In the genomic region with DNA sequence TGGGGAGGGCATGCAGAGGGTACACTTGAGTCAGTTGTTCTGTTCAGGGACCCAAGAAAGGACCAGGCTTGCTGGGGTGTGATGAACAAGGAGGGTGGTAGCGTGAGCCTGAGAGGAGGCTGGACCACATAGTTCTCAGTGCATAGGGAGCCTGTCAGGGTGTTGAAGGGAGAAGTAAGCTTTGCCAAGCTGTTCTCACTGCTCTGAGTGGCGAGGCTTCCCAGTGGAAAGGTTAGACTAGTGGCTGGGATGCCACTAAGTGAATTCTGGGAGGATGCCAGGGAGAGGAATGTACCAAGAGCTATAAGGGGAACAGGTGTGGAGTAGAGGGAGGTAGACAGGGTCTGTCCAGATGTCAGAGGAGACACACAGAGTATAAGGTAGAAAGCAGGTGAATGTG, we compare ENCODE assay signal across 27 mouse cellular contexts.
A peak's percentile ranks its signal among the peaks of the same experiment; 100 is the strongest.
DNase-seq lines count a peak whose midpoint lies in the region; ATAC-seq and TF ChIP-seq lines count a peak whose summit lies in the region.
"Had no signal": no experiment of that assay in that cellular context is flagged by ENCODE, and none has a peak within 500 bp of the region (broad histone marks: within the 10 kb centered on the region; RNA-seq: fewer than 3 reads in every experiment).

No protein-coding gene starts in this region.

- H3K79me2 ChIP-seq in CH12.LX (replicated peaks; ENCODE audit: control insufficient read depth, extremely low read depth, insufficient read depth, poor library complexity, severe bottlenecking) = no peaks in the 10 kb centered on the region

- H3K27me3 ChIP-seq in heart, embryonic 11.5 days (ENCODE audit: control insufficient read depth, insufficient read depth, low read length) = no peaks in the 10 kb centered on the region
- H3K27me3 ChIP-seq in heart, embryonic 10.5 days (ENCODE audit: insufficient read depth, poor library complexity, severe bottlenecking) = no peaks in the 10 kb centered on the region
- no peaks in the 10 kb centered on the region for H3K27me3 ChIP-seq in heart, postnatal 0 days (ENCODE audit: control insufficient read depth, insufficient read depth, low read length)
- no peaks in the 10 kb centered on the region for H3K27me3 ChIP-seq in limb, embryonic 15.5 days
- H3K27me3 ChIP-seq in limb, embryonic 10.5 days (ENCODE audit: low read depth, poor library complexity, severe bottlenecking) = no peaks in the 10 kb centered on the region
- H3K27me3 ChIP-seq in CH12.LX (replicated peaks) = no peaks in the 10 kb centered on the region
- H3K27me3 ChIP-seq: embryonic facial prominence, embryonic 13.5 days; forebrain, embryonic 12.5 days; forebrain, embryonic 15.5 days; hindbrain, embryonic 13.5 days; intestine, embryonic 15.5 days had no signal

- H3K9me3 ChIP-seq in heart, embryonic 11.5 days (replicated peaks; ENCODE audit: control insufficient read depth, low read length) = no peaks in the 10 kb centered on the region
- H3K9me3 ChIP-seq in heart, embryonic 10.5 days = no peaks in the 10 kb centered on the region
- H3K9me3 ChIP-seq in heart, postnatal 0 days (replicated peaks; ENCODE audit: control insufficient read depth, low read length) = no peaks in the 10 kb centered on the region
- no peaks in the 10 kb centered on the region for H3K9me3 ChIP-seq in limb, embryonic 15.5 days
- no peaks in the 10 kb centered on the region for H3K9me3 ChIP-seq in limb, embryonic 10.5 days (replicated peaks)
- no peaks in the 10 kb centered on the region for H3K9me3 ChIP-seq in CH12.LX (replicated peaks; ENCODE audit: low read length)
- H3K9me3 ChIP-seq: embryonic facial prominence, embryonic 10.5 days; embryonic facial prominence, embryonic 13.5 days; forebrain, embryonic 12.5 days; forebrain, embryonic 15.5 days; hindbrain, embryonic 10.5 days; hindbrain, embryonic 13.5 days; intestine, embryonic 15.5 days had no signal

- ATAC-seq in heart, embryonic 11.5 days (replicated peaks; ENCODE audit: insufficient number of reproducible peaks, low FRiP score, low TSS enrichment) = 0 out of 2 replicates have a peak, but pooled peaks have one; percentile 22
- ATAC-seq in heart, postnatal 0 days (ENCODE audit: insufficient read depth, low read depth) = peak; percentile 66
- 0 out of 2 replicates have a peak, but pooled peaks have one; percentile 40 for ATAC-seq in limb, embryonic 15.5 days (ENCODE audit: insufficient number of reproducible peaks, low FRiP score, low TSS enrichment, low read depth)
- ATAC-seq: forebrain, embryonic 15.5 days; hindbrain, embryonic 16.5 days; intestine, embryonic 15.5 days had no signal

- peaks cover 11% of the 10 kb centered on the region for H3K4me1 ChIP-seq in heart, embryonic 11.5 days (ENCODE audit: control insufficient read depth, insufficient read depth, low read length)
- H3K4me1 ChIP-seq in heart, embryonic 10.5 days = peaks cover 23% of the 10 kb centered on the region
- peaks cover 13% of the 10 kb centered on the region for H3K4me1 ChIP-seq in heart, postnatal 0 days (ENCODE audit: control insufficient read depth, insufficient read depth)
- H3K4me1 ChIP-seq in limb, embryonic 15.5 days = peaks cover 6% of the 10 kb centered on the region; the same call in 1 of the 2 replicates
- H3K4me1 ChIP-seq in limb, embryonic 10.5 days = peaks cover 13% of the 10 kb centered on the region
- H3K4me1 ChIP-seq in CH12.LX (ENCODE audit: control insufficient read depth in 1 of 2, insufficient read depth in 2 of 2) = no peaks in the 10 kb centered on the region
- H3K4me1 ChIP-seq: intestine, embryonic 15.5 days had no signal

- no peak for TF ChIP-seq RAD21 in CH12.LX (IDR thresholded peaks at IDR 0.05; ENCODE audit: low read depth, low read length)

- WGBS in heart, embryonic 11.5 days (ENCODE audit: insufficient replicate concordance) = 86% methylated on average over 2 of the region's 2 CpGs
- WGBS in heart, embryonic 10.5 days = 90% methylated on average over 2 of the region's 2 CpGs
- 48% methylated on average over 2 of the region's 2 CpGs for WGBS in heart, postnatal 0 days
- WGBS in limb, embryonic 15.5 days = 86% methylated on average over 2 of the region's 2 CpGs
- WGBS in limb, embryonic 10.5 days = 95% methylated on average over 2 of the region's 2 CpGs

- no peak for TF ChIP-seq POLR2A in CH12.LX (IDR thresholded peaks at IDR 0.05; ENCODE audit: low read depth, low read length)

- in situ Hi-C loops in CH12.LX (cut with MboI; ENCODE audit: low pct_ligation_motif_present, low pct_unique_long_range_greater_than_20kb, low sequenced_read_pairs) = no loop called here

- no peak overlapping the region for H3K4me3 ChIP-seq in heart, embryonic 11.5 days (ENCODE audit: low read depth, low read length)
- no peak overlapping the region for H3K4me3 ChIP-seq in heart, embryonic 10.5 days
- H3K4me3 ChIP-seq in heart, postnatal 0 days (ENCODE audit: low read depth, low read length) = no peak overlapping the region
- no peak overlapping the region for H3K4me3 ChIP-seq in limb, embryonic 15.5 days
- no peak overlapping the region for H3K4me3 ChIP-seq in limb, embryonic 10.5 days
- H3K4me3 ChIP-seq in CH12.LX (replicated peaks in 1 of 3; ENCODE audit: low read depth in 2 of 3, low read length in 2 of 3, poor library complexity in 1 of 3) = no peak overlapping the region
- H3K4me3 ChIP-seq: embryonic facial prominence, embryonic 10.5 days; embryonic facial prominence, embryonic 13.5 days; erythroblast, embryonic 14.5 days; forebrain, embryonic 12.5 days; forebrain, embryonic 15.5 days; heart, adult 2 months; hindbrain, embryonic 10.5 days; hindbrain, embryonic 13.5 days; intestine, embryonic 15.5 days had no signal

- no peak for TF ChIP-seq EP300 in heart, postnatal 0 days (IDR thresholded peaks at IDR 0.05; ENCODE audit: low read depth)
- TF ChIP-seq EP300 in CH12.LX (IDR thresholded peaks at IDR 0.05; ENCODE audit: low read length) = no peak

- DNase-seq in heart, embryonic 10.5 days (ENCODE audit: low spot score) = no peak
- peak; percentile 13 for DNase-seq in heart, postnatal 0 days (ENCODE audit: low spot score)
- no peak for DNase-seq in heart, postnatal 25 days (ENCODE audit: low spot score)
- DNase-seq in limb, embryonic 10.5 days (ENCODE audit: low spot score) = no peak
- DNase-seq in CH12.LX (ENCODE audit: extremely low read depth) = peak; percentile 11
- DNase-seq: adrenal gland, adult 2 months; adrenal gland, postnatal 25 days; B cell, adult 2 months; cerebellum, adult 11-12 months; cerebellum, adult 8-10 months; cerebellum, postnatal 10 days; cerebellum, postnatal 36 days; embryo, embryonic 11 days; gastrocnemius, postnatal 25 days; heart, adult 2 months; kidney, adult 11 months had no signal

- no peak for TF ChIP-seq CTCF in heart, postnatal 0 days (IDR thresholded peaks at IDR 0.05; ENCODE audit: low read depth)
- TF ChIP-seq CTCF in CH12.LX (conservative IDR thresholded peaks at IDR 0.05 in 1 of 2, IDR thresholded peaks at IDR 0.05 in 1 of 2; ENCODE audit: low read depth in 2 of 2, low read length in 2 of 2) = no peak

- H3K36me3 ChIP-seq in heart, embryonic 11.5 days (ENCODE audit: control insufficient read depth, insufficient read depth, low read length) = no peaks in the 10 kb centered on the region
- H3K36me3 ChIP-seq in heart, embryonic 10.5 days = peaks cover 13% of the 10 kb centered on the region; the same call in 1 of the 2 replicates
- H3K36me3 ChIP-seq in heart, postnatal 0 days (replicated peaks; ENCODE audit: control insufficient read depth, insufficient read depth, low read length) = no peaks in the 10 kb centered on the region
- peaks cover 14% of the 10 kb centered on the region for H3K36me3 ChIP-seq in limb, embryonic 15.5 days
- H3K36me3 ChIP-seq in limb, embryonic 10.5 days = peaks cover 37% of the 10 kb centered on the region
- H3K36me3 ChIP-seq in CH12.LX (replicated peaks in 1 of 2; ENCODE audit: control insufficient read depth in 1 of 2, insufficient read depth in 1 of 2, low read length in 1 of 2) = no peaks in the 10 kb centered on the region
- H3K36me3 ChIP-seq: intestine, embryonic 15.5 days had no signal

- no peak overlapping the region for H3K9ac ChIP-seq in heart, embryonic 11.5 days (ENCODE audit: low read depth, low read length)
- no peak overlapping the region for H3K9ac ChIP-seq in heart, postnatal 0 days (replicated peaks; ENCODE audit: low read depth, low read length)
- no peak overlapping the region for H3K9ac ChIP-seq in limb, embryonic 15.5 days
- no peak overlapping the region for H3K9ac ChIP-seq in CH12.LX (ENCODE audit: insufficient read depth, low read depth)
- H3K9ac ChIP-seq: embryonic facial prominence, embryonic 13.5 days; forebrain, embryonic 12.5 days; forebrain, embryonic 15.5 days; hindbrain, embryonic 13.5 days; intestine, embryonic 15.5 days had no signal

- H3K4me2 ChIP-seq in heart, embryonic 11.5 days = no peak overlapping the region
- no peak overlapping the region for H3K4me2 ChIP-seq in heart, postnatal 0 days (ENCODE audit: low read depth, low read length)
- H3K4me2 ChIP-seq in limb, embryonic 15.5 days = no peak overlapping the region
- no peak overlapping the region for H3K4me2 ChIP-seq in CH12.LX (ENCODE audit: insufficient read depth, low read depth, poor library complexity, severe bottlenecking)
- H3K4me2 ChIP-seq: embryonic facial prominence, embryonic 13.5 days; forebrain, embryonic 12.5 days; forebrain, embryonic 15.5 days; hindbrain, embryonic 13.5 days; intestine, embryonic 15.5 days had no signal

- intact Hi-C loops in heart, postnatal 25 days (cut with DNase I) = no loop called here

- no peak overlapping the region for H3K27ac ChIP-seq in heart, embryonic 11.5 days (ENCODE audit: low read depth, low read length)
- no peak overlapping the region for H3K27ac ChIP-seq in heart, embryonic 10.5 days
- no peak overlapping the region for H3K27ac ChIP-seq in heart, postnatal 0 days (ENCODE audit: low read depth)
- no peak overlapping the region for H3K27ac ChIP-seq in limb, embryonic 15.5 days
- H3K27ac ChIP-seq in limb, embryonic 10.5 days = no peak overlapping the region
- H3K27ac ChIP-seq in CH12.LX (ENCODE audit: insufficient read depth, low read depth) = no peak overlapping the region
- H3K27ac ChIP-seq: embryonic facial prominence, embryonic 10.5 days; embryonic facial prominence, embryonic 13.5 days; forebrain, embryonic 12.5 days; forebrain, embryonic 15.5 days; heart, adult 2 months; hindbrain, embryonic 10.5 days; hindbrain, embryonic 13.5 days; intestine, embryonic 15.5 days had no signal

- dilution Hi-C loops in CH12.LX (cut with MboI; ENCODE audit: extremely low pct_ligation_motif_present, extremely low pct_unique_long_range_greater_than_20kb, low sequenced_read_pairs) = no loop called here

TF ChIP-seq in CH12.LX, 34 proteins besides CTCF, POLR2A, EP300 and RAD21:
- no peak for TF ChIP-seq SMC3 (IDR thresholded peaks at IDR 0.05; ENCODE audit: low read depth, low read length)
- no peak for TF ChIP-seq USF2 (conservative IDR thresholded peaks at IDR 0.05; ENCODE audit: low read depth, low read length)
- no peak for TF ChIP-seq BHLHE40 (IDR thresholded peaks at IDR 0.05; ENCODE audit: low read depth, low read length)
- no peak for TF ChIP-seq POLR2AphosphoS2 (IDR thresholded peaks at IDR 0.05; ENCODE audit: low read depth, low read length)

Comparison
In these comparisons a context has a peak if more than half of its experiments do, and no peak if none do; other contexts are left out.
1. DNase-seq: peak in heart, postnatal 0 days (single experiment) and CH12.LX (single experiment); none in heart, embryonic 10.5 days (single experiment), heart, postnatal 25 days (single experiment) and limb, embryonic 10.5 days (single experiment).
2. Peak in every context shown above with its lines, with median percentiles within 50 percentile points of each other: ATAC-seq.